Mouse (Mus musculus) embryo, embryonic 9.5 days (tissue): ENCODE measurements around the gene Msh4.

Source experiments
- DNase-seq: peaks from one replicate; pipeline ENCODE4 v3.0.0-alpha.2; 2017; ENCODE audit errors: extremely low spot score

Msh4 gene

DNA sequence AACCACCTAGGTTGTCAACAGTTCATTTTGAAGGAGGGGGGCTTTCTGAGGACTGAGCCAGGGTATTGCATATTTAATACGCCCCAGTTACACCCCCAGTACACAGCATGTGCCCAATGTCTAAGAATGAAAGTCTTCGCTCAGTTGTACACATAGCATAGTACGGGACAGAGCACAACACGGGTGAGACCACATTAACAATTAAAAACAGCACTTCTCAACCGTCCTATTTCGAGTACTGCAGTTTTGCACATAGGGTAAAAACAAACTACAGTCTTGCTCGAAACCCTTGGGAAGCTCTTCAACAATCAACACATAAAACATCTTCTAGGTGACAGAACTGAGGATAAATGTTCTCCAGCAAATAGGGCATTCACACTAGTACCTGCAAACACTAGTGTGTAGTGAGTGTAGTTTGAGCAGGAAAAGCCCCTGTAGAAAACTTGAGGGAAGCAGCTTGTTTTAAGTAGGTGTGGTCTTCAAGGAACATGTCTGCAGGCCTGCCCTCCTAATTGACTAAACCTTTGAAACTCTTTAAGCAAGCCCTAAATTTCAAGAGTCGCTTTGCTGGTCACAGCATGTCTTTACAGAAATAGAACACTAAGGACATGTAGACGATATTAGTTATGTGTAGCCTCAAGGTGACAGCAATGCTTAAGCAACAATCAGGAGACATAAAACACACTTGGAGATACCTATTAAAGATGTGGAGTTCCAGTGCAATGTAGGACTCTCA lies at the start of gene Msh4:
Msh4 (minus strand) TSS at position 3 of the 736 bp plus-strand sequence.
- peak; percentile 29 for DNase-seq

DNA sequence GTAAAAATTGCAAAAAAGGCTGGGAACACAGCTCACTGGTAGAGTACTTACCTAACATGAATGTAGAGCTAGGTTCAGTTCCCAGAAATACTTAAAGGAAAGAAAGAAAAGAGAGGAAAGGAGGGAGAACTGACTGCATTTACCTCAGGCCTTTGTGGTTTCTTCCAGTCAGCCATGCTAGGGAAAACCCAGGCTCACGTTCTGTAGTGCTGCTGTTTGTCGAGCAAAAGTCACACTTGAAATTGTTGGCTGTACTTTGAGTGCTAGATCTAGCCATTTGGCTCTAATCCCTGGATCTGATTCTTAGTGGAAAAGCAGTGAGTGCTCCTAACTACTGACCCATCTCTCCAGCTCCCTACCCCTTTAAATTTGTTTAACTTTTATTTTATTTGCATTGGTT lies 42.2 kb upstream of the Msh4 start:
- no peak for DNase-seq

DNA sequence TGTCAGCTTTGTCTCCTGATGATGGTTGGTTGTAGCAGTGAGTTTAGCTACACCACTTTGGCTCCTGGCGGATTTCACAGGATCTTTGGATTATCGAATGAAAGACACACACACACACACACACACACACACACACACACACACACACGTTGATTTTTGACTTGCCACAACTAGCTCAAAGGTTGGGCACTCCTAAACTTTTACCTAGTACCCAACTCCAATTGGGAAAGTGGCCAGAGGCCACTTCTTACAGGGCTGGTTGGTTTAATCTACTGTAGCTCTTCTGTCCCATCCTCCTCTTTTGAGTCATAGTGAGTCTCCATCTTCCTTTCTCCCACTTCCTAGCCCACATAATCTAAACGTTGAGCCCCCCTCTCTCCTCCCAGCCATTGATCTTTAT lies 41.3 kb upstream of the Msh4 start:
- DNase-seq = no peak

DNA sequence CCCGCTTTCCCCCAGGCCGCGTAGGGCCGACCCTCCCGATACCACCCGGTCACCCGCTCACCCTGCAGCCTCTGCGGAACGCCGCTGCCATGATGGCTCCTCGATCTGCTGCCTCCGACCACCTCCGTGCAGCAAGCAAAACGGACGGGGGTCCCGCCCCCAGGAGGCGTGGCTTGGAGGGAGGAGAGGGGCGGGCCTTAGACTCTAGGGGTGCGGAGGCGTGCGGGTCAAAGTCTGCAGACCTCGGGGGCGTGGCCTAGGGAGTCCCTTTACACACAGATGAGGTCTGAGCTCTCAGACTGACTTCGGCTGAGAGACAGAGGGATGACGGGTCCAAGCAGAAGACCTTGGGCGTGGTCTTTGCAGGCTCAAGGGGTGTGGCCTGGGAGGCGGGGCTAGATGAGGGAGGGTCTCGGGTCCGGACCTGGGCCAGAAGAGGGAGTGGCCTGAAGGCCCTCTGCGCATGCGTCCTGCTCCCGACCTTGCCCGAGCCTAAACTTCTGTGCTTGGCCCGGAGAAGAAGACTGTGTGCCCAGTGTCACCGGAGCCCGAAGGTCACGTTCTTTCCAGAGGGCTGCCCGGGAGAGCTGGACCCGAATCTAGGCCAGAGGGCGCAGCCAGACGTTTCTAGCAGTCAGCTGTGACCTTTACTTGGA lies 38.5 kb upstream of the Msh4 start, which contains the start of gene Acadm:
Acadm (minus strand) TSS at position 298 of the 656 bp plus-strand sequence.
- DNase-seq = peak; percentile 99

DNA sequence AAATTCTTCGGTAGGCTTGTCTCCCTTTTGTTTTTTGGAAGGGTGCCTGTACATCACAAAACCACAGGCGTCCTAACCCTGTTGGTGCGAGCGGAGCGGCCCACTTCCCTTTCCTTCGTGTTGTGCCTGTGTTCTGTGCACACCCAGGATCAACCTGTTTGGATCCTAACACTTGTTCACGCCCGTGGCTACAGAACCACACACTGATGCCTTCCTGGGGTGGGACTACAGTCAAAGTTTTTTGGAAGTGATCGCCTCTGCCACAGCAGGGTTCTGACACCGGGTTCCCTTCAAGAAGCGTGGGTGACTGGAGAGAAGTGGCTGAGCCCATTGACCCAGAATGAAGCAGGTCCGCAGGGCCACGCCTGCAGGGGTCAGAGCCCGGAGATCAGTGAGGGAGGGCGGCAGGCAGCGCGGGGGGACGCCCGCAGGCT lies 38.0 kb upstream of the Msh4 start:
- DNase-seq = no peak

DNA sequence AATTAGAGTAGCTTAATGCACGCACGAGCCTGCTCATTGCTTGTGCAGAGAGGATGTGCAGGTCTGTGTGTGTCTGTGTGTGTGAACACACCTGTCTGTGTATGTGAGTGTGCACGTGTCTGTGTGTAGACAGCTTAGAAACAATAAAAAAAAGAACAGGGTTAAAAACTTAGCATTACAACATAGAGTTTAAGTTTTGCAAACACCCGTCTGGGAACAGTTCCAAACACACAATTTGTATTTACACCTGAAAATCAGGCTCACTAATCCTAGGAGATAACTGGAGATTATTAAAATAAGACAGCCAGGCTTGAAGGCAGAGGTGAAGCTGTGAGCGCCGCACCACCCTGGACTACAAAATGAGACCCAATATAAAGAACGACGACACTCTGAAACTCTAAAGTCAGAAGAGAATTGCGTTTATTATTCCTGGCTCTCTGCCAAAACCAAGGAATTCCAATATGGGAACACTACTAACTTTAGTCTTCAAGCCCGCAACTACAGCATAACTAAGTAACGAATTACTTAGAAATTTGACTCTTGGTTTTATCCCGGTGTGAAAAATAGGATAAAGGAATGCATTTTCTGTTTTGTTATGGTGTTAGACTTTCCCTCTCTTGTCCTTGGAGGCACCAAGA lies 37.2 kb upstream of the Msh4 start:
- no peak for DNase-seq

DNA sequence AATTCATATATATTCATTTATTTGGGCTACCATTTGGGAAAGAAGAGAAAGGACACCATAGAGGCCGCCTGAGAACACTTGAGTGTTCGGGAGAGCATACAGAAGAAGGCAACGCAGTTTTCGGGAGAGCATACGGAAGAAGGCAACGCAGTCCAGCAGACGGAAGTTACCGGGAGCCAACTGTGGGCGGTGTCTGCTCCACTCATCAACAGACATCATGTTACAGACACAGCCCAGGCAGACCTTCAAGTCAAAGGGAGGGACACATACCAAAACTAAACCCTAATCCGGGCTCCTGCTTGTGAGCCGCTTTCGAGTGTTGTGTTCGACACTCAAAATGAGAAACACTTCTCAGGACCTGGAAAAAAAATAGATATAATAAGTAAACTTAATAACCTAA lies 35.7 kb upstream of the Msh4 start:
- DNase-seq = no peak

DNA sequence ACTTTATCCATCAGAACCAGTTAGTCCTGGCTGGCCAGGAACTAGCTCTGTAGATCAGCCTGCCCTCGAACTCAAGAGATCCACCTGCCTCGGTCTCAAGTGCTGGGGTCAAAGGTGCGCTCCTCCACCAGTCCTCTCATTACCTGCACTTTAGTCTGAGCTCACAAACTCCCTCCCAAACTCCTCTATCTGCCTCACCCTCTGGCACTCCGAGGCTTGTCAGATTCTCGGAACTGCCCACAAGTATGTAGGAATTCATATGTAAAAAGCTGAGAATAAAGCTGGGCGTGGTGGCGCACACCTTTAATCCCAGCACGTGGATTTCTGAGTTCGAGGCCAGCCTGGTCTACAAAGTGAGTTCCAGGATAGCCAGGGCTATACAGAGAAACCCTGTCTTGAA lies 34.5 kb upstream of the Msh4 start:
- no peak for DNase-seq

DNA sequence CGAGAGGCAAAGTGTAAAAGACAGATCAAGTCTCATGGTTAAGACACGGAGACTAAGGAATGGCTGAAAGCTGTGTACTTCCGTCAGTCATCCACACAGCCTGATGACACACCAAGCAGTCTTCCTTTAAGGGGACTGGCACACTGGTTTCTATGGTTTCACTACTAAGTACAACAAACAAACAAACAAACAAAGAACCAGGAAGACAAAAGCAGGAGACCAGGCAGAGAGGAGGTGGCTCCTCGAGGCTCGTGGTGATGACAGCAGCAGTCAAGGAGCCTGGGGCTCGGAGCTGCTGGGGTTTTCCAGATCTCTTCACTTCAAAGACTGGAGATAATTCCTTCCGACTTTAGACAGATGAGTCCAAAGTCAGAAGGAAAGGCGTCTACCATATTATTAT lies 34.1 kb upstream of the Msh4 start:
- DNase-seq = no peak

DNA sequence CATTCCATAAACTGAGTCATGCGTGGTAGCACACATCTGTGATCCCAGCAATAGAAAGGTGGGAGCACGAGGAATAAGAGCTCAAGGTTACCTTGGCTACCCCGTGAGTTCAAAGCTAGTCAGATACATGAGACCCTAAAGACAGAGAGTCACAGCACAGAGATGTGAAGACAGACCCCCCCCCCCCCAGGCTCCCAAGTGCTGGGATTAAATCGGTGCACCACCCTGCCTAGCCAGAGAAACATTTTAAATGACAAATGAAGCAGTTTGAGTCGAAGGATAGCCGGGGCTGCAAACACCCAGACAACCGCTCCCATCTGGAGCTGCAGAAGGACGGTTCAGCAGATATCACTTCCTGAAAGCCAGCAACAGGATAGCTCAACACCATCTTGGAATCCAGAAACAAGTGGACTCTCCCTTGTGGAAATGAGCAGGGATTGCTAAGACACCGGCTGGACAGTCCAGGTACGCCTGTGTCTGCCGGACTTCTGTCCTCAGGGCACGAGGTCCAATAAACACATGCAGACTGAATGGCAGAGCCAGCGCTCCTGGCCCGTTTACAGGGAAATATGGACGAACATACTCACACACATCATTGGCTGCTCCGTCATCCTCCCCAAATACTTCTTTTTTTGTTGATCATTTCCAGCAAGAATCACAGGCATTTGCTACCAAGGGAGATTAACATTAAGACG lies 31.3 kb upstream of the Msh4 start:
- no peak for DNase-seq

DNA sequence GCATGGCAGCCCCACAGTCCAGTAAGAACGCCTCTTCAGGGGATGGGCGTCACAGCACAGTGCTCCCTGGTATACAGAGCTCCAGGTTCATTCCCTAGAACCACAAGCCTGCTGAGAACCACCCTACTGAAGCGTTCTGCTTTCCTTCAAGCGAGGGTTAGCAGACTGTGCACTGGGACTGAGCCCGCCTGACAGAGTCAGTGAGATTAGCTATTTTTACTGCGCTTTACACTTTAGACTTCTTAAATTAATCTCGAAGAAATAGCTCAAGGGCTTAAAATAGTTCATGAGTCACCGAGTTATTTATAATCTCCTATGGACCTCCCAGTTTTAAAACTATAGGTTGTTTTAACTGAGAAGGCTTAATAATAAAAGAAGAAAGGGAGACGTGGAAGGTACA lies 29.9 kb upstream of the Msh4 start:
- DNase-seq = no peak

DNA sequence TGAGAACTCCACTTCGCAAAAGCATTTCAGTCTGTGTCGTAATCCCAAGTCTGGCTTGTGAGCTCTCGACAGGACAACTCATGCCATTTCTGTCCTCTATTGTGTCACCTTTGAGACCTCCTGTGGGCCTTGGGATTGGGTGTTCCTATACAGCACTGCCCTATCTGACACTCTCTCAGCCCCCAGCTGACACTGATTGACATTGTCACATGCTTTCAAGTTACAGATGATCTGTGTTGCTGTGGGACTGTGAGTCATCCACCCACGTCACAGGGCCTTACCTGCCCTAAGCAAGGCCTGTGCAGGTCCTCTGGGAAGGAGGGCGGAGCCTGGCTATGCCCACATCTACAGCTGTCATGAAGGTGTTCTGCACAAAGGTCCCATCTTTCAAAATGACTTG lies 26.5 kb upstream of the Msh4 start:
- DNase-seq = no peak

DNA sequence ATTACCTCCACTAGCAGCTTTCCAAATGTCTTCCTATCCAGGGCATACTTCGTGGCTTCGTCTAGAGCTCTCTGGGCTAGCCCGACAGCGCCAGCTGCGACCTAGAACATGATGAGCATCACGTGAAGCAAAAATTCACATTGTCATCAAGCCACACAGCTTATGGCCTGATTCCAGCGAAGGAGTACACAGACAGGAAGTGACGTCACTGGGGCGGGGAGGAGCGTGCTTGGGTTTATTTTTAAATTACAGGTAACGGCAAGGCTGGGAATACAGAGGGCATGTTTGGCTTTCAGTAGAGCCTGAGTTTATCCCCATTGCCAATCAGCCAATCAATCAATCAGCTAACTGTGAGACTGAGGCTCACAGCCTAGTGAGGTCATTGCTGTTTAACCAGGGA lies 23.6 kb upstream of the Msh4 start:
- no peak for DNase-seq

DNA sequence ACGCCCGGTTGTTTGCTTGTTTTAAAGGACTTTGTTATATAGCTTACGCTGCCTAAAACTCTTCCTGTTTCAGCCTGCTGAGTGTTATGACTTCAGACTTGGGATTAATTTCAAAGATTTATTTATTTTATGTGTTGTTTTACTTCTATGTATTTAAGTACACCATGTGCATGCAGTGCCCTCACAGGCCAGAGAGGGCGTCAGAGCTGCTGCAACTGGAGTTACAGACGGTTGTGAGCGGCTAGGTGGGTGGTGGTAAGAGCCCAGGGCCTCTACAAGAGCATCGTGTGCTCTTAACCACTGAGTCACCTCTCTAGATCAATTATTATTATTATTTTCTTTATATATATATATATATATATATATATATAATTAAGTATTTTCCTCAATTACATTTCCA lies 20.4 kb upstream of the Msh4 start:
- DNase-seq = no peak

DNA sequence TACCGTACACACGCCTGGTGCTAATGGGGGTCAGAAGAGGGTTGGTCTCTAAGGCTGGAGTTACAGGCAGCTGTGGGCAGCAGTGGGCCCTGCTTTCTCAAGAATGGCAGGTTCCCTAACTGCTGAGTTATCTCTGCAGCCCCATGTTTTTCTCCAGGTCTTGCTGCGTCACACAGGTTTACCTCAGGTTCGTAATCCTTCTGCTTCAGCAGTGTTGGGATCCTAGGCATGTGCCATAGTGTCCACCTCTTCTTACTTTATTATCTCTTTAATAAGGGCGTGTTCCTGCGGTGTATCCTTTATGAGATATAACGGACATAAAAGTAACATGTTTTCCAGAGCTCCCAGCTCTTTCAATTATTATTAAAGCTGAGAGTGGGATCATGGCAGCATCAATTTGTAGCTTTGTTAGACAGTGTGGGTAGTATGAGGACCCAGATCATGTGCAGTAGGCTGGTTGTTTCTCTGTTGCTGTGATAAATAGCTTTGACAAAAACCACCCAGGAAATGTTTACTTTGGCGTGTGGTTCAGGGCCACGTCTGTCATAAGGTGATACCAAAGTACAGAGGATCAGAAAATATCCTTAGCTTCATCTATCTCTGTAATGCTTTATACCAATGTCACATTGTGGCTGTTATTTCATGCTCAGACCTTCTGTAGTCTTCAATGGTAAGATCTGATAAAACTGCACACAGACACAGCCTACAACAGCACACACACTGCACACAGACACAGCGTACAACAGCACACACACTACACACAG lies 15.4 kb upstream of the Msh4 start:
- DNase-seq = no peak

DNA sequence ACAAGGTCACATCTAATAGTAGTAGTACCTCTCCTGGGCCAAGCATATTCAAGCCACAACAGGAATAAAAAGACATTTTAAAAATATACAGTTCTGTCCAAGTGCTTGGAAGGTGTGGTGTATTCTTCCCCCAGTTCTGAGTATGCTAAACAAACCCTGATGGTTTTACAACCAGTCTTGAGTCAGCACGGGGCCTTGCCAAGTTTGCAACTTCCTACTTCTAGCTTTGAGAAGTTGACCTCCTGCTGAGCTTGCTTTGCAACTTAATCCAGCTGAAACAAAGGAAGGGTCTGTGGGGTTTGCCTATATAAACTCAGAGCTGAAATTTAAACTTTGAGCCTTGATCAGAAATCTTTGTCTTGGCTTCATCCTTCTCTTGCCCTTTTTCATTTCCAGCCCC lies 11.3 kb upstream of the Msh4 start:
- no peak for DNase-seq

DNA sequence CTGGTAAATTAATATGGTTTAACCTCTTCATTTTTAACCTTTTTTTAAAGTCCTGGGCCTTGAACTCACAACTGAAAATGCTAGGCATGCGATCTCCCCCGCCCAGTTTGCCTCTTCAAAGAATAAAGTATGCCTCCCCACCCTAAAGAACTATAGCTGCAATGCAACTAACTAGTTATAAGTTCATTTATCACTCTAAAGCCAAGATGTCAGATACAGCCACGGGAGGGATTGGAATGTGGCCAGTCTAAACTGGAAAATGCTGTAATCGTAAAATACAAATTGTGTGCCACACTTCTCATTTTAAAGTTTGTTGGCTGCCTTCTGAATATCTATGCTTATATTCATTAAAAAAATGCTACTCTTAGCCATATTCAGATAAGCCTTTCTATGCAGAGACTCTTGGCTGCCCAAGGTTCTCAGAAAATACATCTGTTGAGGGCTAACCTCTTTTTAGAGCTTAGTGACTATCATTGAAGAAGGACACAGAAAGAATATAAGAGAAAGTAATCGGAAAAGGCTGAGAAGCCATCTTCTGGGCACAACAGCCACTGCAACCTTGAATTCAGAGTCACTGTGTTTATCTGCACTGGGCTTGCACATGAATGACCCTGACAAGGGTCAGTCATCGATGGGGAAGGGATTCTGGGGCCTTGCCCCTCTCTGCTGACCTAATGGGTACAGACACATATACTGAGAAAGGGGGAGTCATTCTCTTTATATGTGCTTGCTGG lies 7.7 kb upstream of the Msh4 start:
- DNase-seq = peak; percentile 7

DNA sequence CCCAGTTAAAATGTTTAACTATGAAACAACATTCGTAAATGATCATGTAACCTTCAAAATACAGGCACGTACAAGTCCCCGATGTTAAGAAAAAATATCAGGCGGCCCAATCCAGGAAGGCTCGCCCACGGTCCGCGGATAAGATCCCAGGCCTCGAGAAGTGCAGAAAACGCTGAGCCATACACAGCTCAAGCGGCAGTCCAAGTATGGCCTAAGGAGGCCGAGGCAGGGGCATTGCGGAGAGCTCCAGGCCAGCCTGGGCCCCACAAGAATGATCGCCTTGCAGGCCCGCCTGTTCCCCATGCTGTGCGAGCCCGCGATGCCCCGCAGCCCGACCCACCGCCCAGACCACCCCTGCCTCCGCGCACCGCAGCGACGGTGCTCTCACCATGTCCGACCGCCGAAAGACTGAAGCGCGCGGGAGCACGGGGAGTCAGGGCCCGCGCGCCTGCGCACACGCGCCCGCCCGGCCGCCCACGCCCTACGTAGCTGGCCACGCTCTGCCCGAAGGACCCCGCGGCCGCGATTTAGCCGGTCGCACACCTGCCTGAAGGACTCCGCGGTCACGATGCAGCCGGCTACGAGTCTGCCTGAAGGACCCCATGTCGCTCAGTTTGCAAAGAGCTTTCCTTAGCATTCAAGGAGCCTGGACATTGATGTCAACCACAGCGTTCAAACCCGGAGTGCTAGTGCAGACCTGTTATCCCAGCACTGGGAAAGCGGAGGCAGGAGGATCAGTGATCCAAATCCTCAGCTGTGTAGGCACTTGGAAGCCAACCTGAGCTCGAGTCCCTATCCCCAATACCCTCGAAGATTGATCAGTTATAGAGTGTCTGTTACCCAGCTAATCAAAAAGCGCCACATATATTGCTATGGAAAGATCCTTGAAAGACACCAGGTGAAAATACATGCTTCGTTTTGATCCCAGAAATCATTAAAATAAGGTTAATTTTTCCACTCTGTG lies 6.9 kb upstream of the Msh4 start, which contains the start of gene Rabggtb:
Rabggtb (minus strand) TSS at position 464 of the 964 bp plus-strand sequence.
- peak; percentile 97 for DNase-seq

DNA sequence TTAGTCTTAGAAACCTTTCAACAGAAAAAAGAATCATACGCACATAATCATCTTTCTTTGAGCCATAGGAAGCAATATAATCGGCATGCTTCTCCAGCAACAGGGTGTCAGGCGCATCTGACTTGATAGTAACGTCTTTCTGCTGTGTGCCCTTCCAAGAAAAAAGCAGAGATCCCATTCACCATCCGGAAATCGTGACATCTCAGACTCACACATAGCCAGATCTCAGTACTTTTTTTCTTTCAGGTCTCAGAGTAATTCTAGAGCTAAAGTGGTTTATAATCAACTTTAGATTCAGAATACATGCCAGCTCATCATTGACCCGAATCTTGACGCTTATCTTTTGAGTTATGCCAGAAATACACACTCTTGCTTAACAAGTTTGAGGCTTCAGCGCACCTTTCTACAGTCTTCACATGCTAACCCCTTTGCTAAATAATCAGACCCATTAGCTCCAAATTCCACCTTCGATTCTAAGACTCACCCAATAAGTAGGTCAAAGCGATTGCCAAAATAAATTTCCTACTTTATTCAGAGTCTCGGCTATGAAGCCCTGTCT lies 6.0 kb upstream of the Msh4 start:
- DNase-seq = no peak
